Mouse (Mus musculus): ENCODE results near the gene Ska3. TPM values are rescaled to one million over a fixed set of nuclear protein-coding genes. Genes with fewer than 3 reads are reported as not detected.
A peak's percentile ranks its signal among the peaks of the same experiment; 100 is the strongest.
"Not testable (repeated sequence)": the region's sequence is repeated elsewhere in the genome, so short reads cannot be mapped to it uniquely, and the experiment has no call there.

Ska3 gene
- total RNA-seq (2015; ENCODE audit: low replicate concordance) (41.4 and 45.3 TPM in 2 replicates), total RNA-seq (2017; ENCODE audit: low replicate concordance) (88.2 and 89.0 TPM in 2 replicates)

- peak; percentile 94 for ATAC-seq (replicated peaks; ENCODE audit: low FRiP score, poor library complexity, severe bottlenecking)
These were observed at the start of gene Ska3, which contains the start of gene Mrpl57 for GRCm38 (mm10) chr14:57825788-57826751. Gene Ska3 (minus strand): TSS chr14:57826185. Gene Mrpl57 (plus strand): TSS chr14:57826234.

- no peak for ATAC-seq (replicated peaks; ENCODE audit: low FRiP score, poor library complexity, severe bottlenecking)
These were observed 40.8 kb upstream of the Ska3 start for GRCm38 (mm10) chr14:57866676-57867276.

- no peak for ATAC-seq (replicated peaks; ENCODE audit: low FRiP score, poor library complexity, severe bottlenecking)
These were observed 39.3 kb upstream of the Ska3 start for GRCm38 (mm10) chr14:57865256-57865655.

GRCm38 (mm10) chr14:57863129-57863528 is 37.1 kb upstream of the Ska3 start:
- no peak for ATAC-seq (replicated peaks; ENCODE audit: low FRiP score, poor library complexity, severe bottlenecking)

GRCm38 (mm10) chr14:57861987-57862412 is 36.0 kb upstream of the Ska3 start:
- ATAC-seq (replicated peaks; ENCODE audit: low FRiP score, poor library complexity, severe bottlenecking), result no peak

GRCm38 (mm10) chr14:57859520-57859919 is 33.5 kb upstream of the Ska3 start:
- ATAC-seq (replicated peaks; ENCODE audit: low FRiP score, poor library complexity, severe bottlenecking), result no peak

GRCm38 (mm10) chr14:57858601-57859000 is 32.6 kb upstream of the Ska3 start:
- ATAC-seq (replicated peaks; ENCODE audit: low FRiP score, poor library complexity, severe bottlenecking), result no peak

- not testable (repeated sequence) for ATAC-seq (replicated peaks; ENCODE audit: low FRiP score, poor library complexity, severe bottlenecking)
These were observed 30.1 kb upstream of the Ska3 start for GRCm38 (mm10) chr14:57856037-57856436.

- no peak for ATAC-seq (replicated peaks; ENCODE audit: low FRiP score, poor library complexity, severe bottlenecking)
These were observed 27.0 kb upstream of the Ska3 start for GRCm38 (mm10) chr14:57852961-57853360.

- ATAC-seq (replicated peaks; ENCODE audit: low FRiP score, poor library complexity, severe bottlenecking), result no peak
These were observed 24.3 kb upstream of the Ska3 start for GRCm38 (mm10) chr14:57850330-57850729.

GRCm38 (mm10) chr14:57848646-57849045 is 22.7 kb upstream of the Ska3 start:
- no peak for ATAC-seq (replicated peaks; ENCODE audit: low FRiP score, poor library complexity, severe bottlenecking)

GRCm38 (mm10) chr14:57848061-57848460 is 22.1 kb upstream of the Ska3 start:
- ATAC-seq (replicated peaks; ENCODE audit: low FRiP score, poor library complexity, severe bottlenecking), result not testable (repeated sequence)

- ATAC-seq (replicated peaks; ENCODE audit: low FRiP score, poor library complexity, severe bottlenecking), result peak; percentile 76
These were observed 18.6 kb upstream of the Ska3 start for GRCm38 (mm10) chr14:57844535-57844934.

GRCm38 (mm10) chr14:57835157-57835556 is 9.2 kb upstream of the Ska3 start:
- ATAC-seq (replicated peaks; ENCODE audit: low FRiP score, poor library complexity, severe bottlenecking), result 0 out of 2 replicates have a peak, but pooled peaks have one; percentile 52

- no peak for ATAC-seq (replicated peaks; ENCODE audit: low FRiP score, poor library complexity, severe bottlenecking)
These were observed 7.5 kb upstream of the Ska3 start for GRCm38 (mm10) chr14:57833526-57833925.

- no peak for ATAC-seq (replicated peaks; ENCODE audit: low FRiP score, poor library complexity, severe bottlenecking)
These were observed 1.3 kb upstream of the Ska3 start for GRCm38 (mm10) chr14:57827284-57827683.

GRCm38 (mm10) chr14:57820839-57821238 is 5.1 kb downstream of the Ska3 start:
- ATAC-seq (replicated peaks; ENCODE audit: low FRiP score, poor library complexity, severe bottlenecking), result no peak

GRCm38 (mm10) chr14:57811844-57812243 is 14.1 kb downstream of the Ska3 start:
- no peak for ATAC-seq (replicated peaks; ENCODE audit: low FRiP score, poor library complexity, severe bottlenecking)

- no peak for ATAC-seq (replicated peaks; ENCODE audit: low FRiP score, poor library complexity, severe bottlenecking)
These were observed 15.1 kb downstream of the Ska3 start for GRCm38 (mm10) chr14:57810886-57811285.

GRCm38 (mm10) chr14:57808558-57808957 is 17.4 kb downstream of the Ska3 start:
- 0 out of 2 replicates have a peak, but pooled peaks have one; percentile 58 for ATAC-seq (replicated peaks; ENCODE audit: low FRiP score, poor library complexity, severe bottlenecking)

- no peak for ATAC-seq (replicated peaks; ENCODE audit: low FRiP score, poor library complexity, severe bottlenecking)
These were observed 22.3 kb downstream of the Ska3 start for GRCm38 (mm10) chr14:57803731-57804130.

Measured in erythroid progenitor cell, adult 5-6 weeks (primary cell).